Mouse (Mus musculus): ENCODE data around the gene Anapc13. TPM values are rescaled to one million over a fixed set of nuclear protein-coding genes. Genes with fewer than 3 reads are reported as not detected.

Anapc13 gene
- polyA plus RNA-seq, 1 experiment from 2014 or later, result 182 TPM

Other genes with a start within 250 kb of the Anapc13 start
- gene Ky, start 120.5 kb upstream of the Anapc13 start, polyA plus RNA-seq (2014; fragmentation: Nextera tagmentation; extraction: Ambion mirVana), result 0.18 and 0.44 TPM in 2 replicates
- 53.1 and 62.0 TPM in 2 replicates for gene Cep63, start 238 bp downstream of the Anapc13 start, polyA plus RNA-seq (2014; fragmentation: Nextera tagmentation; extraction: Ambion mirVana)
- gene Amotl2, start 90.4 kb downstream of the Anapc13 start, polyA plus RNA-seq (2014; fragmentation: Nextera tagmentation; extraction: Ambion mirVana), result 47.0 and 58.0 TPM in 2 replicates
- gene Ryk, start 208.6 kb downstream of the Anapc13 start, polyA plus RNA-seq (2014; fragmentation: Nextera tagmentation; extraction: Ambion mirVana), result 24.2 and 27.1 TPM in 2 replicates

All from midbrain, embryonic 11.5 days (tissue).